Mouse (Mus musculus): ENCODE results near the gene Tpra1.

DNA sequence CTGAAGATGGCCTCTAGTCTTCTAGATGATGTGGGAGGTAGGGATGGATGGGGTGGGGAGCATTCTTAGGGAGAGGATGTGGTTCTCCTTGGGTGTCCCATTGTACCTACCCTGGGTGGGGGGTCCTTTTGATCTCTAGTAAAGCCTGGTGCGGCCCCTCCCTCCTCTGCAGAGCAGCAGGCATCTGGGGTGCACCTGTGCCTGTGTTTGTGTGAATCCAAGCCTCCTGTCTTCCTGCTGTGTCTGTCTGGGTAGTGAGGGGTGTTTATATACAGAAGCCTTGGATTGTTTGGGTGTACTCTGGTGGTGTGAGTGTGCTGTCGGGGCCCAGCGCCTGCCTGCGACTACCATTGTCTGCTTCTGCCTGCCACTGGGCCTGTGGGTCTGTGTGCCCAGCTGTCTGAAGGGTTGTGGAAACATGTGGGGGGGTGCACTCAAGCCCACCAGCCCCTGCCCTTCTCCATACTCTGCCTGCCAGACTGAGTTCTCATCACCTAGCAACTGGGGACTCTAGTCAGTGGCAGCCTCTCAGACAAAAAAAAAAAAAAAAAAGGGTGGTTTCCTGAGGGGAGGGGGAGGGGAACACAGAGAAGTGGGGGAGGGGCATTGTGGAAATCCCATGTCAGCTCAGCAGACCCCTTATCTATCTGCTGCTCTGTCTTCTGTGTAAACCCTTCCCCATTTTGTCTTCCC is 36.1 kb downstream of the Tpra1 start:
- no peak for TF ChIP-seq CHD2 (IDR thresholded peaks at IDR 0.05; ENCODE audit: low read depth, low read length)
- no peak for TF ChIP-seq ZC3H11A (IDR thresholded peaks at IDR 0.05; ENCODE audit: borderline replicate concordance, low read depth, low read length)
- TF ChIP-seq HCFC1 (IDR thresholded peaks at IDR 0.05; ENCODE audit: borderline replicate concordance, insufficient read depth, low read length): no peak
- no peak for TF ChIP-seq MAFK (IDR thresholded peaks at IDR 0.05; ENCODE audit: insufficient read depth, low read depth, low read length)
- TF ChIP-seq ZNF384 (IDR thresholded peaks at IDR 0.05; ENCODE audit: low read depth, low read length): peak; percentile 88

Data from ES-E14 (cell line).